Comparison of ENCODE assay signal across 10 mouse cellular contexts in the genomic region with DNA sequence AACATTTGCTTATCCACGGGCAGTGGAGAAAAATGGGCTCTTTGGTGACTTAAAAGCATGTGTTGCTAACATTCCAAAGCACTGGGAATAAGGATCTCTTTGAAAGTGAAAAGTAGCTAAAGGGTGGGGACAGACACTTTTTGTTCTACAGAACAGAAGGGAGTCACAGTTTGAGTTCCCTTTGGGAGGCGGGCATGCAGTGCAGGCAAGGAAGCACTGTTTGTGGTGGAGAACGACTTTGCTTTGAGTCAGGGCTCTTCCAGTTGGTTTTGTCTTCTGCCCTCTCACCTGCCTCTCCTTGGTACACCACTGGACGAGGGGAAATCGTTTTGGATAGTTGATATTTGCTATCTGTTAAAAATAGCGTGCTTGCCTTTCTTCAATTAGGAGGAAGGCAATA. TPM values are rescaled to one million over a fixed set of nuclear protein-coding genes. Genes with fewer than 3 reads are reported as not detected.
DNase-seq lines count a peak whose midpoint lies in the region; ATAC-seq and TF ChIP-seq lines count a peak whose summit lies in the region.
"Had no signal": no experiment of that assay in that cellular context is flagged by ENCODE, and none has a peak within 500 bp of the region (broad histone marks: within the 10 kb centered on the region; RNA-seq: fewer than 3 reads in every experiment).

No protein-coding gene starts in this region.

- no peaks in the 10 kb centered on the region for H3K27me3 ChIP-seq in embryonic facial prominence, embryonic 13.5 days
- no peaks in the 10 kb centered on the region for H3K27me3 ChIP-seq in hindbrain, embryonic 13.5 days
- no peaks in the 10 kb centered on the region for H3K27me3 ChIP-seq in neural tube, embryonic 14.5 days (ENCODE audit: control insufficient read depth, insufficient read depth, low read length)

- H3K4me2 ChIP-seq in embryonic facial prominence, embryonic 13.5 days, result no peak overlapping the region
- no peak overlapping the region for H3K4me2 ChIP-seq in hindbrain, embryonic 13.5 days
- no peak overlapping the region for H3K4me2 ChIP-seq in neural tube, embryonic 14.5 days (ENCODE audit: low read depth, low read length)

- DNase-seq in left cerebral cortex, adult 2 months (ENCODE audit: extremely low spot score in 1 of 2, low spot score in 2 of 2), result no peak
- no peak for DNase-seq in left cerebral cortex, adult 11 months (ENCODE audit: low spot score)
- DNase-seq in ovary, postnatal 14 days (ENCODE audit: low spot score), result no peak
- no peak for DNase-seq in testis, postnatal 14 days (ENCODE audit: low spot score)
- DNase-seq: heart, adult 18-20 months; kidney, adult 8-10 months had no signal

- peaks cover 14% of the 10 kb centered on the region for H3K4me1 ChIP-seq in embryonic facial prominence, embryonic 13.5 days
- H3K4me1 ChIP-seq in hindbrain, embryonic 13.5 days (replicated peaks), result peaks cover 3% of the 10 kb centered on the region; the same call in 1 of the 2 replicates
- H3K4me1 ChIP-seq in neural tube, embryonic 14.5 days (ENCODE audit: control insufficient read depth, insufficient read depth, low read length), result no peaks in the 10 kb centered on the region

- 44% methylated on average over 6 of the region's 6 CpGs for WGBS in embryonic facial prominence, embryonic 13.5 days
- 28% methylated on average over 6 of the region's 6 CpGs for WGBS in hindbrain, embryonic 13.5 days
- WGBS in neural tube, embryonic 14.5 days, result 16% methylated on average over 6 of the region's 6 CpGs

- TF ChIP-seq CTCF in left cerebral cortex, adult 2 months (IDR thresholded peaks at IDR 0.05), result no peak

- no peak for ATAC-seq in embryonic facial prominence, embryonic 13.5 days (ENCODE audit: insufficient number of reproducible peaks, insufficient read depth, low FRiP score, low TSS enrichment, low read depth)
- ATAC-seq in hindbrain, embryonic 13.5 days (ENCODE audit: low FRiP score), result peak; percentile 63; the same call in 1 of the 2 replicates
- peak; percentile 77 for ATAC-seq in neural tube, embryonic 14.5 days (ENCODE audit: low read depth)

- H3K9ac ChIP-seq in embryonic facial prominence, embryonic 13.5 days, result no peak overlapping the region
- H3K9ac ChIP-seq in hindbrain, embryonic 13.5 days, result no peak overlapping the region
- no peak overlapping the region for H3K9ac ChIP-seq in neural tube, embryonic 14.5 days (replicated peaks; ENCODE audit: low read depth, low read length)
- H3K9ac ChIP-seq: liver, embryonic 14.5 days had no signal

- H3K27ac ChIP-seq in left cerebral cortex, adult 2 months, result peak overlapping the region; percentile 12; the same call in 1 of the 2 replicates
- H3K27ac ChIP-seq in embryonic facial prominence, embryonic 13.5 days, result peak overlapping the region; percentile 48
- H3K27ac ChIP-seq in hindbrain, embryonic 13.5 days, result peak overlapping the region; percentile 53; the same call in 1 of the 2 replicates
- H3K27ac ChIP-seq in neural tube, embryonic 14.5 days (ENCODE audit: low read depth, low read length), result no peak overlapping the region; the same call in 1 of the 2 replicates
- H3K27ac ChIP-seq: liver, embryonic 14.5 days had no signal

- H3K9me3 ChIP-seq in embryonic facial prominence, embryonic 13.5 days, result no peaks in the 10 kb centered on the region
- no peaks in the 10 kb centered on the region for H3K9me3 ChIP-seq in hindbrain, embryonic 13.5 days
- no peaks in the 10 kb centered on the region for H3K9me3 ChIP-seq in neural tube, embryonic 14.5 days (ENCODE audit: control insufficient read depth, low read length)

- H3K4me3 ChIP-seq in left cerebral cortex, adult 2 months, result no peak overlapping the region
- no peak overlapping the region for H3K4me3 ChIP-seq in embryonic facial prominence, embryonic 13.5 days
- no peak overlapping the region for H3K4me3 ChIP-seq in hindbrain, embryonic 13.5 days
- H3K4me3 ChIP-seq in neural tube, embryonic 14.5 days (ENCODE audit: low read depth, low read length), result no peak overlapping the region

- no peaks in the 10 kb centered on the region for H3K36me3 ChIP-seq in embryonic facial prominence, embryonic 13.5 days
- H3K36me3 ChIP-seq in hindbrain, embryonic 13.5 days, result no peaks in the 10 kb centered on the region
- H3K36me3 ChIP-seq in neural tube, embryonic 14.5 days (ENCODE audit: control insufficient read depth, insufficient read depth, low read length), result no peaks in the 10 kb centered on the region

- intact Hi-C loops in left cerebral cortex, adult 2 months (cut with DNase I), result no loop called here

RNA-seq across cellular contexts. Expression of a gene that starts 49.7 kb away (rescaled TPM):
- under 1 TPM; 0.75 to 0.91 TPM for total RNA-seq in left cerebral cortex, adult 2 months (2021)
- polyA plus RNA-seq in embryonic facial prominence, embryonic 13.5 days (2015; fragmentation: Nextera tagmentation; extraction: Ambion mirVana), result 12.3 and 13.5 TPM in 2 replicates
- polyA plus RNA-seq in hindbrain, embryonic 13.5 days (2015; fragmentation: Nextera tagmentation; extraction: Ambion mirVana), result 2.6 and 3.0 TPM in 2 replicates
- 1.4 and 2.3 TPM in 2 replicates for polyA plus RNA-seq in neural tube, embryonic 14.5 days (2014; fragmentation: Nextera tagmentation; extraction: Ambion mirVana)
